Mouse (Mus musculus) liver, postnatal 0 days (tissue): ENCODE results near the gene Notch4.
A peak's percentile ranks its signal among the peaks of the same experiment; 100 is the strongest.

Experiments
- CTCF ChIP-seq: sonication (generic); IDR thresholded peaks from 2 replicates; pipeline ENCODE4 v1.5.1; 2016; ENCODE audit warnings: antibody characterized with exemption, low read depth
- EP300 ChIP-seq: IDR thresholded peaks from 2 replicates; pipeline ENCODE4 v1.6.1; 2016; ENCODE audit warnings: antibody characterized with exemption, low read depth, mild to moderate bottlenecking

- TF ChIP-seq CTCF = no peak
- TF ChIP-seq EP300 = peak; percentile 83
Measured at GRCm38 (mm10) chr17:34613054-34613645, 49.1 kb downstream of the Notch4 start.
